Comparison of ENCODE assay signal across 20 mouse cellular contexts in the genomic region with DNA sequence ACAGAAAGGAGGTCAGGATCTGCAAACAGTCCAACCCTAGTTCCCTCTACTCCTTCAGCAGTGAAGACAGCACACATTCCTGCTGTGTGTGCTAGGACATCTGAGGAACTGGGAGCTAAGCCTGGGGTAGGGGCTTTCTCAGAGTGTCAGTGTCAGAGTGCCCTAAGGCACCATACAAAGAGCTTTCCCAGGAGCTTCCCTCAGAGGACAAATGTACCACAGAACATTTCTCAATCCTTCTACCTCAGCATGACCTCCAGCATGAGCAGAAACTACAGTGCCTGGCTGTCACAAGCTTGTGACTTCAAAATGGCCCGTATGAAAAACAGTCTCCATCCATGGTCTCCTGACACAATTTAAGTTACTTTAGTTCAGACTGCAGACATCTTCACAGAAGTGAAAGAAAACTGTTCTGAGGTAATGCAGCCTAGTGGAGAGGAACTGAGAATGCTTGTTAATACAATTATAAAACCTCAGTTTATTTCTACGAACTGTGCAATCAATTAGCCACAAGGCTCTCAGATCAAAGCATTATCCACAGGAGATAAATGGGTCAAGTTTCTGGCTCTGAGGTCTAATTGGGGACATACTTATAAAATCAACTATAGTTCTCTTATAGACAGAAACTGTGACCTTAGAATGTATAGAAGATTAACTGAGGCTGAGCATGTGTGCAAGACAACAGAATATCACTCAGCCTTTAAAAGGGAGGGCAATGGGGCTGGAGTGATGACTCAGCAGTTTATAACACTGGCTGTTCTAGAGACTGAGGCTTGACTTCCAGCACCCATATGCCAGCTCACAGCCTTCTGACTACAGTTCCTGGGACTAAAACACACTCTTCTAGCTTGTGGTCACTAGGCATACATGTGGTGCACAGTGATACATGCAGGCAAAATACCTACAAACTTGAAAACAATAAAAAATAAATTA. TPM values are rescaled to one million over a fixed set of nuclear protein-coding genes. Genes with fewer than 3 reads are reported as not detected.
DNase-seq lines count a peak whose midpoint lies in the region; ATAC-seq and TF ChIP-seq lines count a peak whose summit lies in the region.
"Had no signal": no experiment of that assay in that cellular context is flagged by ENCODE, and none has a peak within 500 bp of the region (broad histone marks: within the 10 kb centered on the region; RNA-seq: fewer than 3 reads in every experiment).

No protein-coding gene starts in this region.

- H3K27ac ChIP-seq in ES-E14 (ENCODE audit: insufficient read depth, low read depth, low read length, poor library complexity, severe bottlenecking): no peak overlapping the region
- peak overlapping the region; percentile 49 for H3K27ac ChIP-seq in bone marrow macrophage, adult 2 months (ENCODE audit: insufficient read depth, low read depth, low read length)
- H3K27ac ChIP-seq in liver, embryonic 12.5 days: no peak overlapping the region
- H3K27ac ChIP-seq in midbrain, postnatal 0 days (ENCODE audit: low read depth, low read length): no peak overlapping the region
- H3K27ac ChIP-seq: embryonic facial prominence, embryonic 12.5 days; gastrocnemius, adult 2 months had no signal

- 85% methylated on average over 2 of the region's 2 CpGs for WGBS in liver, embryonic 12.5 days (ENCODE audit: insufficient replicate concordance)
- 84% methylated on average over 2 of the region's 2 CpGs for WGBS in midbrain, postnatal 0 days

- H3K4me1 ChIP-seq in ES-E14 (ENCODE audit: control insufficient read depth in 2 of 2, insufficient read depth in 2 of 2, low read length in 2 of 2, poor library complexity in 1 of 2): peaks cover 5 to 9% of the 10 kb centered on the region in 2 experiments; a peak in 3 of 4 replicates
- peaks cover 18% of the 10 kb centered on the region for H3K4me1 ChIP-seq in bone marrow macrophage, adult 2 months (ENCODE audit: control insufficient read depth, insufficient read depth, low read length)
- H3K4me1 ChIP-seq in liver, embryonic 12.5 days: peaks cover 11% of the 10 kb centered on the region
- no peaks in the 10 kb centered on the region for H3K4me1 ChIP-seq in midbrain, postnatal 0 days (ENCODE audit: insufficient read depth, low read length)
- H3K4me1 ChIP-seq: embryonic facial prominence, embryonic 12.5 days had no signal

- no peak for DNase-seq in ES-E14 (ENCODE audit: low read depth, low spot score)
- peak; percentile 35 for DNase-seq in retina, embryonic 14.5 days (ENCODE audit: low spot score)
- DNase-seq in urinary bladder, adult 2 months (ENCODE audit: low spot score): no peak
- no peak for DNase-seq in midbrain, postnatal 0 days (ENCODE audit: low spot score)
- no peak for DNase-seq in layer of hippocampus, postnatal 14 days (ENCODE audit: low spot score in 2 of 2)
- DNase-seq: cerebellum, adult 18-20 months; gastrocnemius, adult 2 months; kidney, adult 8-10 months; kidney, postnatal 36 days; lung, embryonic 14.5 days; thymus, postnatal 36 days had no signal

- ATAC-seq in liver, embryonic 12.5 days: peak; percentile 67; the same call in 1 of the 2 replicates
- no peak for ATAC-seq in midbrain, postnatal 0 days (ENCODE audit: low FRiP score)
- ATAC-seq: inflammation-experienced regulatory T-cells, adult 6 months had no signal

- H3K27me3 ChIP-seq in liver, embryonic 12.5 days (replicated peaks): no peaks in the 10 kb centered on the region
- no peaks in the 10 kb centered on the region for H3K27me3 ChIP-seq in midbrain, postnatal 0 days (ENCODE audit: insufficient read depth, low read length)
- H3K27me3 ChIP-seq: embryonic facial prominence, embryonic 12.5 days; megakaryocyte, embryonic 14.5 days had no signal

- H3K9ac ChIP-seq in ES-E14 (ENCODE audit: insufficient read depth, low read depth, low read length, poor library complexity, severe bottlenecking): no peak overlapping the region
- H3K9ac ChIP-seq in liver, embryonic 12.5 days: no peak overlapping the region
- H3K9ac ChIP-seq in midbrain, postnatal 0 days (replicated peaks; ENCODE audit: low read length, poor library complexity, severe bottlenecking): no peak overlapping the region
- H3K9ac ChIP-seq: embryonic facial prominence, embryonic 12.5 days; lung, embryonic 14.5 days had no signal

- no peak for TF ChIP-seq POLR2A in bone marrow macrophage, adult 2 months (IDR thresholded peaks at IDR 0.05; ENCODE audit: borderline replicate concordance, low read depth, low read length)

- H3K36me3 ChIP-seq in ES-E14 (ENCODE audit: control insufficient read depth, insufficient read depth, low read length, poor library complexity, severe bottlenecking): peaks cover 17% of the 10 kb centered on the region
- H3K36me3 ChIP-seq in liver, embryonic 12.5 days: peaks cover 82% of the 10 kb centered on the region
- peaks cover 48% of the 10 kb centered on the region for H3K36me3 ChIP-seq in midbrain, postnatal 0 days (ENCODE audit: insufficient read depth, low read length)

- TF ChIP-seq CTCF in bone marrow macrophage, adult 2 months (IDR thresholded peaks at IDR 0.05; ENCODE audit: low read depth, low read length): no peak
- no peak for TF ChIP-seq CTCF in midbrain, postnatal 0 days (IDR thresholded peaks at IDR 0.05)

- H3K9me3 ChIP-seq in ES-E14 (ENCODE audit: control insufficient read depth, insufficient read depth, low read depth, low read length): no peaks in the 10 kb centered on the region
- H3K9me3 ChIP-seq in liver, embryonic 12.5 days (replicated peaks): no peaks in the 10 kb centered on the region
- no peaks in the 10 kb centered on the region for H3K9me3 ChIP-seq in midbrain, postnatal 0 days (ENCODE audit: low read length)
- H3K9me3 ChIP-seq: embryonic facial prominence, embryonic 12.5 days; megakaryocyte, embryonic 14.5 days had no signal

- no peak overlapping the region for H3K4me2 ChIP-seq in liver, embryonic 12.5 days
- no peak overlapping the region for H3K4me2 ChIP-seq in midbrain, postnatal 0 days (ENCODE audit: low read depth, low read length, poor library complexity, severe bottlenecking)
- H3K4me2 ChIP-seq: embryonic facial prominence, embryonic 12.5 days; lung, embryonic 14.5 days had no signal

- no peak overlapping the region for H3K4me3 ChIP-seq in ES-E14 (ENCODE audit: insufficient read depth in 1 of 2, low read depth in 1 of 2, low read length in 2 of 2, poor library complexity in 1 of 2, severe bottlenecking in 1 of 2)
- no peak overlapping the region for H3K4me3 ChIP-seq in bone marrow macrophage, adult 2 months (ENCODE audit: insufficient read depth, low read length)
- H3K4me3 ChIP-seq in liver, embryonic 12.5 days: no peak overlapping the region
- H3K4me3 ChIP-seq in midbrain, postnatal 0 days (ENCODE audit: low read depth, low read length): no peak overlapping the region
- H3K4me3 ChIP-seq: embryonic facial prominence, embryonic 12.5 days; gastrocnemius, adult 2 months; megakaryocyte, embryonic 14.5 days had no signal

- in situ Hi-C loops in ES-E14 (cut with MboI; ENCODE audit: low sequenced_read_pairs in 2 of 2, unreplicated experiment in 2 of 2): no loop called here

TF ChIP-seq in ES-E14, 5 proteins besides CTCF, POLR2A, EP300 and RAD21 (continues in another document):
- TF ChIP-seq ZNF384 (IDR thresholded peaks at IDR 0.05; ENCODE audit: low read depth, low read length): no peak

RNA-seq across cellular contexts. Expression of gene Il18bp, which starts 7.0 kb away (rescaled TPM):
- total RNA-seq in ES-E14 (2012; rRNA removed): 11.0 and 15.0 TPM in 2 replicates
- polyA plus RNA-seq in bone marrow macrophage, adult 2 months (2012; ENCODE audit: insufficient read depth, insufficient read length, missing spikeins): 13.1 and 13.6 TPM in 2 replicates
- 4.5 and 4.9 TPM in 2 replicates for polyA plus RNA-seq in liver, embryonic 12.5 days (2016; fragmentation: Nextera tagmentation; extraction: Ambion mirVana)
- polyA plus RNA-seq in urinary bladder, adult 2 months (2012; rRNA removed): 6.7 and 8.9 TPM in 2 replicates
- 7.7 and 12.9 TPM in 2 replicates for total RNA-seq in midbrain, postnatal 0 days (2014; rRNA removed)
- 3.1 and 4.2 TPM in 2 replicates for polyA plus RNA-seq in midbrain, postnatal 0 days (2015; fragmentation: Nextera tagmentation; extraction: Ambion mirVana)
- 1 to 10 TPM; 8.4 to 8.7 TPM for total RNA-seq in layer of hippocampus, postnatal 14 days (2021)

RNA-seq across cellular contexts. Expression of gene Rnf121, which starts 39.8 kb away (rescaled TPM):
- 45.7 and 60.8 TPM in 2 replicates for total RNA-seq in ES-E14 (2012; rRNA removed)
- polyA plus RNA-seq in bone marrow macrophage, adult 2 months (2012; ENCODE audit: insufficient read depth, insufficient read length, missing spikeins): 16.7 and 17.2 TPM in 2 replicates
- 12.7 and 13.4 TPM in 2 replicates for polyA plus RNA-seq in liver, embryonic 12.5 days (2016; fragmentation: Nextera tagmentation; extraction: Ambion mirVana)
- polyA plus RNA-seq in urinary bladder, adult 2 months (2012; rRNA removed): 39.0 and 46.9 TPM in 2 replicates
- 31.3 and 40.7 TPM in 2 replicates for total RNA-seq in midbrain, postnatal 0 days (2014; rRNA removed)
- 22.0 and 23.4 TPM in 2 replicates for polyA plus RNA-seq in midbrain, postnatal 0 days (2015; fragmentation: Nextera tagmentation; extraction: Ambion mirVana)
- total RNA-seq in layer of hippocampus, postnatal 14 days (2021): 10 to 100 TPM; 35.0 to 40.9 TPM

RNA-seq across cellular contexts. Expression of gene Xndc1, which starts 39.9 kb away (rescaled TPM):
- total RNA-seq in ES-E14 (2012; rRNA removed): 32.2 and 43.6 TPM in 2 replicates
- 15.4 and 18.1 TPM in 2 replicates for polyA plus RNA-seq in bone marrow macrophage, adult 2 months (2012; ENCODE audit: insufficient read depth, insufficient read length, missing spikeins)
- polyA plus RNA-seq in liver, embryonic 12.5 days (2016; fragmentation: Nextera tagmentation; extraction: Ambion mirVana): 20.2 and 21.0 TPM in 2 replicates
- 28.4 and 32.1 TPM in 2 replicates for polyA plus RNA-seq in urinary bladder, adult 2 months (2012; rRNA removed)
- 17.3 and 18.0 TPM in 2 replicates for total RNA-seq in midbrain, postnatal 0 days (2014; rRNA removed)
- polyA plus RNA-seq in midbrain, postnatal 0 days (2015; fragmentation: Nextera tagmentation; extraction: Ambion mirVana): 14.6 and 15.5 TPM in 2 replicates
- total RNA-seq in layer of hippocampus, postnatal 14 days (2021): 10 to 100 TPM; 19.6 to 22.3 TPM

RNA-seq across cellular contexts. Expression of gene Xntrpc, which starts 40.1 kb away (rescaled TPM):
- total RNA-seq in ES-E14 (2012; rRNA removed): 0.76 and 1.1 TPM in 2 replicates
- polyA plus RNA-seq in bone marrow macrophage, adult 2 months (2012; ENCODE audit: insufficient read depth, insufficient read length, missing spikeins): 0.23 and 0.35 TPM in 2 replicates
- 0.33 and 0.41 TPM in 2 replicates for polyA plus RNA-seq in liver, embryonic 12.5 days (2016; fragmentation: Nextera tagmentation; extraction: Ambion mirVana)
- 1.8 and 2.3 TPM in 2 replicates for polyA plus RNA-seq in urinary bladder, adult 2 months (2012; rRNA removed)
- 2.1 and 2.2 TPM in 2 replicates for total RNA-seq in midbrain, postnatal 0 days (2014; rRNA removed)
- polyA plus RNA-seq in midbrain, postnatal 0 days (2015; fragmentation: Nextera tagmentation; extraction: Ambion mirVana): 0.22 and 0.60 TPM in 2 replicates
- 1 to 10 TPM; 1.9 to 2.3 TPM for total RNA-seq in layer of hippocampus, postnatal 14 days (2021)

RNA-seq across cellular contexts. Expression of gene Trpc2, which starts 57.5 kb away (rescaled TPM):
- 0.36 and 1.3 TPM in 2 replicates for total RNA-seq in ES-E14 (2012; rRNA removed)
- polyA plus RNA-seq in bone marrow macrophage, adult 2 months (2012; ENCODE audit: insufficient read depth, insufficient read length, missing spikeins): not detected in 2 replicates
- polyA plus RNA-seq in liver, embryonic 12.5 days (2016; fragmentation: Nextera tagmentation; extraction: Ambion mirVana): not detected in 2 replicates
- 0.92 TPM in 1 of 2 replicates, not detected in the other for polyA plus RNA-seq in urinary bladder, adult 2 months (2012; rRNA removed)
- 0.24 TPM in 1 of 2 replicates, not detected in the other for total RNA-seq in midbrain, postnatal 0 days (2014; rRNA removed)
- 0.43 TPM in 1 of 2 replicates, not detected in the other for polyA plus RNA-seq in midbrain, postnatal 0 days (2015; fragmentation: Nextera tagmentation; extraction: Ambion mirVana)
- total RNA-seq in layer of hippocampus, postnatal 14 days (2021): under 1 TPM in 1 of 2 experiments, not detected in 1; 0.60 TPM
- total RNA-seq: left cerebral cortex, adult 18-20 months had no signal
- polyA plus RNA-seq: heart, postnatal 0 days; limb, embryonic 11.5 days; lung, embryonic 14.5 days; neural tube, embryonic 11.5 days had no signal
